Mouse (Mus musculus) Patski (cell line): ENCODE data around the gene Srgap2. TPM values are rescaled to one million over a fixed set of nuclear protein-coding genes. Genes with fewer than 3 reads are reported as not detected.

ENCODE experiments used
- ATAC-seq: fragments of 100-300 bp; one replicate; pipeline ENCODE4 v1.8.0; 2021
- CTCF ChIA-PET: fragments of 350-600 bp; sonication (Branson Sonifier 250); formaldehyde crosslinking; loops from one replicate; lab custom pipeline; 2022; ENCODE audit warnings: inconsistent platforms; lab: Charles Lee
- POLR2A ChIA-PET: fragments of 350-600 bp; sonication (Branson Sonifier 250); formaldehyde crosslinking; loops from one replicate; lab custom pipeline; 2022; ENCODE audit warnings: antibody characterized with exemption, inconsistent platforms; lab: Charles Lee
- DNase-seq: peaks from one replicate; pipeline ENCODE4 v3.0.0-alpha.2; 2011; ENCODE audit warnings: low read depth, low spot score
- H3K27me3 ChIP-seq: fragments of 371-371 bp; one replicate; pipeline ENCODE4 v1.5.1; 2021
- CTCF ChIP-seq: fragments of 100-300 bp; IDR thresholded peaks from one replicate; pipeline ENCODE4 v1.5.1; 2021
- in situ Hi-C: fragments of 300-500 bp; cut with MboI; formaldehyde crosslinking; loops from 3 replicates; pipeline ENCODE4 v1.11.1; 2018; ENCODE audit warnings: low pct_unique_long_range_greater_than_20kb, mixed read lengths
- polyA plus RNA-seq: library from polyadenylated mRNA; unstranded; gene quantifications from one replicate; pipeline ENCODE4 v1.2.3, GENCODE M21; 2021

Gene Srgap2
- polyA plus RNA-seq, 1 experiment from 2014 or later, result 29.4 TPM

- no peak for TF ChIP-seq CTCF
Measured at GRCm38 (mm10) chr1:131475306-131475705, 51.8 kb downstream of the Srgap2 start.

GRCm38 (mm10) chr1:131473631-131474118 lies 53.5 kb downstream of the Srgap2 start:
- ATAC-seq, result no peak
- POLR2A ChIA-PET, result no interaction called here
- TF ChIP-seq CTCF, result no peak
- in situ Hi-C loops, result no loop called here
- no peaks in the 10 kb centered on the region for H3K27me3 ChIP-seq
- CTCF ChIA-PET, result interaction anchor here (1.0 to 1.9 kb wide), 3 partner anchors 11 to 16 kb away, joined by 3 to 5 read pairs (median 3); no protein-coding TSS in a partner anchor
- no peak for DNase-seq

More at GRCm38 (mm10) chr1:131475306-131475705, 51.8 kb downstream of the Srgap2 start:
- no peaks in the 10 kb centered on the region for H3K27me3 ChIP-seq
- no peak for ATAC-seq
- POLR2A ChIA-PET, result no interaction called here
- in situ Hi-C loops, result no loop called here
- DNase-seq, result no peak
- CTCF ChIA-PET, result no interaction called here

GRCm38 (mm10) chr1:131470597-131470996 lies 56.6 kb downstream of the Srgap2 start:
- DNase-seq (no peak), ATAC-seq (no peak)
- in situ Hi-C loops, result no loop called here
- ChIA-PET POLR2A (no interaction called here), CTCF (no interaction called here)
- no peaks in the 10 kb centered on the region for H3K27me3 ChIP-seq
- no peak for TF ChIP-seq CTCF

GRCm38 (mm10) chr1:131465855-131466254 lies 61.3 kb downstream of the Srgap2 start:
- DNase-seq (no peak), ATAC-seq (no peak)
- in situ Hi-C loops, result no loop called here
- no peaks in the 10 kb centered on the region for H3K27me3 ChIP-seq
- TF ChIP-seq CTCF, result no peak
- ChIA-PET CTCF (interaction anchor here (1.3 kb wide), 1 partner anchor 13 kb away, joined by 3 read pairs; no protein-coding TSS in a partner anchor), POLR2A (no interaction called here)

DNA sequence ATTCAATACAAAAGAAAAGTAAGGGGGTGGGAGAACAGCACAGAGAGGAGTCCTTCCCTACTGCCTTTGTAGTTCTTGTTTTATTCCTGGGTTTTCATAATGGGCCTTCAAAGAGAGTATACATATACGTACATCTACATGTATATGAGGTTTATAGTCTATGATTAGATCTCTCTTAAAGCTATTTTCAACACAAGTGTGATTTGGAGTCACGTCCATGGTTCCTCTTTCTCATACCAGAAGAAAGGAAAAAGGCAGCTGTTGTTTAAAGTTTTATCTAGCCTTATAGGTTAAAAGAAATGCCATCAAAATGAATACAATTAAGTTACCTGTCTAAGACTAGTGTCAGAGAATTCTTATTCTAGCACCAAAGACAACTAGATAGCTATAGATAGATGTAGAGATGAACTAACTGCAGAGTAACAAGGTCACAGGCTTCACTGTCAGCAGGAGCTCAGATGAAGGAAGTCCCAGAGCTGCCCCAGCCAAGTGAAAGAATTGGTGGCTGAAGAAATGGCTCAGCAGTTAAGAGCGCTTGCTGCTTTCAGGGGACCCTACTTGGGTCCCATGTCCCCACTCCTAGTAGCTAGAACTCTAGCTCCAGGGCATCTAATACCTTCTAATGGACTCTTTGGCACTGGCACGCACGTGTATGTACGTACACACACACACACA lies 63.1 kb downstream of the Srgap2 start:
- TF ChIP-seq CTCF, result no peak
- no peaks in the 10 kb centered on the region for H3K27me3 ChIP-seq
- in situ Hi-C loops, result no loop called here
- POLR2A ChIA-PET, result no interaction called here
- CTCF ChIA-PET, result interaction anchor here (2.0 kb wide), 1 partner anchor 10 kb away, joined by 5 read pairs; no protein-coding TSS in a partner anchor
- DNase-seq (no peak), ATAC-seq (no peak)

GRCm38 (mm10) chr1:131462541-131463067 lies 64.5 kb downstream of the Srgap2 start:
- H3K27me3 ChIP-seq, result no peaks in the 10 kb centered on the region
- CTCF ChIA-PET, result no interaction called here
- ATAC-seq (no peak), DNase-seq (no peak)
- no peak for TF ChIP-seq CTCF
- POLR2A ChIA-PET, result no interaction called here
- in situ Hi-C loops, result no loop called here

DNA sequence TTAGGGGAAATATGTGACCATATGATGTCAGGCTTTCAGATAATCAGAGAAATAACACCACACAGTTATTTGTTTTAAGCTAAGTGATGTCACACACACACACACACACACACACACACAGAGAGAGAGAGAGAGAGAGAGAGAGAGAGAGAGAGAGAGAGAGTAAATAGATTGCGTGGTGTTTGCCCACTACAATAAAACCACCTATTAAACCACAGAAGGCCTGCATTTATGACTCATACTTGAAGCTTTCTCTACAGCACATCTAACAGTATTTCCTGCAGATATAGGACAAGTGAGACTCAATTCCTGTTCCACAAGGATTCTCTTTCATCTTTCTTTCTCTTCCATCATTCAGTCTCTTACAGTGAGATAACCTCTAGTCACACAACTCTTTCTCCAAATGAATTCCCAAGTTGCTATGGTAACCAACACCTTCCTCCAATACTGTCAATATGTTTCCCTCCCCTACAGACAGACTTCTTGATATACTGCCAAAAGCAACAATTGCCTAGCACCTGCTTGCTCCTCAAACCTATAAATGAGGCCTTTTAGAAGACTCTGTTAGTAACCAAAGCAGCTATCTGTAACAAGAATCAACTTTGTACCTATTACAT lies 66.1 kb downstream of the Srgap2 start:
- no peaks in the 10 kb centered on the region for H3K27me3 ChIP-seq
- POLR2A ChIA-PET, result no interaction called here
- DNase-seq (no peak), ATAC-seq (no peak)
- in situ Hi-C loops, result no loop called here
- no peak for TF ChIP-seq CTCF
- CTCF ChIA-PET, result interaction anchor here (0.6 to 1.8 kb wide), 3 partner anchors 13 to 1542 kb away, joined by 3 to 5 read pairs (median 3); no protein-coding TSS in a partner anchor

DNA sequence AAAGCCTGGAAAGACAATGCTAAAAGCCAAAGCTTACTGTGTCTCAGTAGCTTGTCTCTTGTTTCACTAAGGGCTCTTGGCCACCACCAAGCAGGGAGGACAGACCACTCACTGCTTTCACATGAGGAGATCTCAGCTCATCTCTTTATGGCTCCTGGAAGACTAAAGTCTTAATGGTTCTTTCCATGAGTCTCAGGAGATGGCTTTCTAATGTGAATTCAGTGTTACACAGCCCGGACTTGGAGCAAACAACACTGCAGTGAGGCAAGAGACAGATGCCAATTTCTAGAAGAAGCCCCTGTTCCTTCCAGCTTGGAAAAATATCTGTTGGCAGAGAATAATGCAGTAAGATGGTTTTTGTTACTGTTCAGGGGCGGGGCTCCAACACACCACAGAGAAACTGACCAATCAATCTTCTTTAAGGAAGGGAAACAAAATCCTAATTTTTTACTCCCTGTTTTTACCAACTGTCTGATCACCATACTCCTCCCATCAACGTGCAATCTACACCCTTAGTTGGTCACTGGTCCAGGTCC lies 71.7 kb downstream of the Srgap2 start:
- in situ Hi-C loops, result no loop called here
- DNase-seq (no peak), ATAC-seq (no peak)
- H3K27me3 ChIP-seq, result no peaks in the 10 kb centered on the region
- TF ChIP-seq CTCF, result no peak
- ChIA-PET POLR2A (no interaction called here), CTCF (interaction anchor here (1.0 kb wide), 1 partner anchor 24 kb away, joined by 3 read pairs; no protein-coding TSS in a partner anchor)

- POLR2A ChIA-PET, result no interaction called here
- no peak for TF ChIP-seq CTCF
- in situ Hi-C loops, result no loop called here
Measured at GRCm38 (mm10) chr1:131454386-131454785, 72.8 kb downstream of the Srgap2 start.

GRCm38 (mm10) chr1:131453335-131453734 lies 73.8 kb downstream of the Srgap2 start:
- in situ Hi-C loops, result no loop called here
- ChIA-PET CTCF (interaction anchor here (1.1 to 1.3 kb wide), 2 partner anchors 11 to 102 kb away, joined by 3 to 5 read pairs; no protein-coding TSS in a partner anchor), POLR2A (no interaction called here)
- no peaks in the 10 kb centered on the region for H3K27me3 ChIP-seq
- no peak for TF ChIP-seq CTCF
- DNase-seq, result no peak
- ATAC-seq, result no peak

More at GRCm38 (mm10) chr1:131454386-131454785, 72.8 kb downstream of the Srgap2 start:
- CTCF ChIA-PET, result interaction anchor here (1.3 kb wide), 1 partner anchor 10 kb away, joined by 5 read pairs; no protein-coding TSS in a partner anchor
- DNase-seq, result no peak
- no peaks in the 10 kb centered on the region for H3K27me3 ChIP-seq
- no peak for ATAC-seq
